Mouse (Mus musculus) lung, embryonic 15.5 days (tissue): Measurements from ENCODE around the gene Prdx4. TPM values are rescaled to one million over a fixed set of nuclear protein-coding genes. Genes with fewer than 3 reads are reported as not detected.
"Not testable (repeated sequence)": the region's sequence is repeated elsewhere in the genome, so short reads cannot be mapped to it uniquely, and the experiment has no call there.

Experiments
- ATAC-seq: fragments of 200-750 bp; cut with Nextera tagmentation; 2 replicates; pipeline ENCODE4 v1.8.0; 2017; ENCODE audit warnings: moderate number of reproducible peaks, borderline replicate concordance; ENCODE audit not compliant: low FRiP score, low TSS enrichment; ENCODE audit errors: extremely low read depth
- H3K27ac ChIP-seq: fragments of 300-500 bp; sonication (generic); 2 replicates; pipeline ENCODE4 v1.5.1; 2015; ENCODE audit warnings: moderate library complexity, mild to moderate bottlenecking, inconsistent platforms
- H3K27me3 ChIP-seq: fragments of 300-500 bp; sonication (generic); 2 replicates; pipeline ENCODE4 v1.6.1; 2015; ENCODE audit warnings: inconsistent platforms
- H3K36me3 ChIP-seq: fragments of 300-500 bp; sonication (generic); 2 replicates; pipeline ENCODE4 v1.6.1; 2015; ENCODE audit warnings: inconsistent platforms
- H3K4me1 ChIP-seq: fragments of 300-500 bp; sonication (generic); 2 replicates; pipeline ENCODE4 v1.6.1; 2015; ENCODE audit warnings: inconsistent platforms
- H3K4me2 ChIP-seq: fragments of 300-500 bp; sonication (generic); 2 replicates; pipeline ENCODE4 v1.6.1; 2015; ENCODE audit warnings: inconsistent platforms, mild to moderate bottlenecking, moderate library complexity
- H3K4me3 ChIP-seq: fragments of 300-500 bp; sonication (generic); 2 replicates; pipeline ENCODE4 v1.5.1; 2015; ENCODE audit warnings: mild to moderate bottlenecking, inconsistent platforms
- H3K9ac ChIP-seq: fragments of 300-500 bp; sonication (generic); 2 replicates; pipeline ENCODE4 v1.6.1; 2015; ENCODE audit warnings: inconsistent platforms
- H3K9me3 ChIP-seq: fragments of 300-500 bp; sonication (generic); 2 replicates; pipeline ENCODE4 v1.6.1; 2016; ENCODE audit warnings: inconsistent platforms
- WGBS: fragments of 180-500 bp; shearing (Covaris S2); methylation state at CpG from one replicate; pipeline ENCODE4 v1.1.7; 2015; 5-methylcytosine and 5-hydroxymethylcytosine counted together
- polyA plus RNA-seq: library from polyadenylated mRNA; unstranded; fragments of >200 nt; fragmentation: Nextera tagmentation; extraction: Ambion mirVana; gene quantifications from 2 replicates; pipeline ENCODE4 v1.2.1, GENCODE M21; 2015

Gene Prdx4
- 373 and 388 TPM in 2 replicates for polyA plus RNA-seq

DNA sequence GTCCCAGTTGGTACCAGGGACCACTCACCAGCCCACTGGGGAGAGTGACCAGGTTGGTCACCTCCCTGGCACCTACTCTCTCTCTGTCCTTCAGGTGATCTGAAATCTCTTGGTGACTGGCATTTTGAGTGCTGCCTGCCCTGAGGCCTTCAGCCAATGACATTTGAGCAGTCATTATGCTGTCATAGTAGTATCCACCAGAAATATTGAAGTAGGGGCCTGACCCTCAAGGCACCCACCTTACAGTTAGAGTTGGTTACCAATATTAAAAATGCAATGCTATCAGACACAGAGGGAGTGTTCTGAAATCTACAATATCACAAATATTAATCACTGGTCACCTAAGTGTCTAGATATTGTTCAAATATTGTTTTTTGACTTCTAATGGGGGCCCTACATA lies at the start of gene Prdx4:
TSS of gene Prdx4 (minus strand) at position 101 of the 400 bp plus-strand sequence.
- no peaks in the 10 kb centered on the region for H3K27me3 ChIP-seq
- H3K4me3 ChIP-seq: no peak within 1 kb of the TSS
- ATAC-seq: no peak
- H3K9me3 ChIP-seq: no peaks in the 10 kb centered on the region
- no peak within 1 kb of the TSS for H3K4me2 ChIP-seq
- no peak within 1 kb of the TSS for H3K27ac ChIP-seq
- no peak within 1 kb of the TSS for H3K9ac ChIP-seq
- H3K4me1 ChIP-seq: no peaks in the 10 kb centered on the region
- no peaks in the 10 kb centered on the region for H3K36me3 ChIP-seq

DNA sequence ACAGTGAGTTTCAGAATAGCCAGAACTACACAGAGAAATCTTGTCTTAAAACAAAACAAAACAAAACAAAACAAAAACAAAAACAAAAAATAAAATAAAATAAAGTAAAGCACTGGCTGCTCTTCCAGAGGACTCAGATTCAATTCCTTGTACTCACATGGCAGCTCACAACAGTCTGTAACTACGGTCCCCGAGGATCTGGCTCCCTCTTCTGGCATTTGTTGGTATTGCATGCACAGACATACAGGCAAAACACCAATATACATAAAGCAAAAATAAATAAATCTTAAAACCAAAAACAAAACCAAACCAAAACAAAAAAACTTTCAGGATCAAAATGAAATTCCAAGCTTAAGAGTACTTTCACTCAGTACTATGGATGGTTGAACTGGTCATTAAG lies 36.0 kb upstream of the Prdx4 start:
- 8% methylated on average over 2 of the region's 2 CpGs for WGBS

DNA sequence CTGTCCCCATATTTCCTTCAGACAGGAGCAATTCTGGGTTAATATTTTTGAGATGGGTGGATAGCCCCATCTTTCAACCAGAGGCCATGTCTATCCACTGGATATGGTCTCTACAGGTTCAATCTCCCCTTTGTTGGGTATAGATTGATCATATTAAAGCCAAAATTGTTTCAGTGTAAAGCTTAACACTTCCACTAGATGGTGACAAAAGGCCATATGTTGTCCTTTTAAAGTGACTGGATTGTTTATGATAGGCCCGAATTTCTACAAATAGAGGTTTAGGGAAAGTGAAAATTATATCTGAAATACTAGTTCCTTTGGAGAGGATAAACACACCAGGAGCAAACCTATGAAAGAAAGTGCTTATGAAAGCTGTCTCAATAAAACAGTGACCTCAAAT lies 34.9 kb upstream of the Prdx4 start:
- ATAC-seq: no peak
- Histone ChIP-seq H3K36me3 (no peaks in the 10 kb centered on the region), H3K27me3 (no peaks in the 10 kb centered on the region), H3K9ac (no peak overlapping the region), H3K4me2 (no peak overlapping the region), H3K4me1 (no peaks in the 10 kb centered on the region), H3K9me3 (no peaks in the 10 kb centered on the region), H3K4me3 (no peak overlapping the region), H3K27ac (no peak overlapping the region)
- 28% methylated on average over 1 of the region's 1 CpGs for WGBS

More for the DNA sequence above, 36.0 kb upstream of the Prdx4 start:
- Histone ChIP-seq H3K9ac (no peak overlapping the region), H3K9me3 (no peaks in the 10 kb centered on the region), H3K4me3 (no peak overlapping the region), H3K36me3 (no peaks in the 10 kb centered on the region), H3K27ac (no peak overlapping the region), H3K27me3 (no peaks in the 10 kb centered on the region), H3K4me1 (no peaks in the 10 kb centered on the region), H3K4me2 (no peak overlapping the region)
- no peak for ATAC-seq

DNA sequence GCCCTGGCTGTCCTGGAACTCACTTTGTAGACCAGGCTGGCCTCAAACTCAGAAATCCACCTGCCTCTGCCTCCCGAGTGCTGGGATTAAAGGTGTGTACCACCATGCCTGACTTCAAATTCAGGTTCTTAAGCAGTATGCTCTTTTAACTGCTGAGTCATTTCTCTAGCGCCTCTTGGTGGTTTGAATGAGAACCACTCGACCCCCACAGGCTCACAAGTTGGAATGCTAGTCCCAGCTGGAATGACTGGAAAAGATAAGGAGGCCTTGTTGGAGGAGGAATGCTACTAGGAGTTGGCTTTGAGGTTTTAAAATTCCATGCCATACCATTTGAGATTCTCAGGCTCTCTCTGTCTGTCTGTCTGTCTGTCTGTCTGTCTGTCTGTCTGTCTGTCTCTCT lies 29.6 kb upstream of the Prdx4 start:
- not testable (repeated sequence) for H3K4me2 ChIP-seq, H3K27ac ChIP-seq, H3K27me3 ChIP-seq, H3K36me3 ChIP-seq, H3K4me1 ChIP-seq, ATAC-seq, H3K9ac ChIP-seq, H3K9me3 ChIP-seq, H3K4me3 ChIP-seq
- WGBS: 41% methylated on average over 3 of the region's 3 CpGs

DNA sequence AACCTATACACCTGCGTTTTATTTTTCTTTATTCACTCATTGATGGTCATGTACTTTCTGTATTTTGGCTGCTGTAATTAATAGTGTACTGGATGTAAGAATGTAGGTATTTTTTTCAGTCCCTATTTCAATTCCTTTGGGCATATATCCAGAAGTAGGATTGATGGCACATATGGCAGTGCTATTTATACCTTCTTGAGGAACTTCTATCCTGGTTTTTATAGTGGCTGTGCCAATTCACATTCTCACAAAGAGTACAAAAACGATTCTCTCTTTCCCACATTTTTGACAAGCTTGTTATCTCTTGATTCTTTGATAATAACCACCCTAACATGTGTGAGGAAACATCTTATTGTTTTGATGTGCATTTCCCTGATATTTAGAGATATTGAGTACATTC lies 24.5 kb upstream of the Prdx4 start:
- ATAC-seq: no peak
- WGBS: 39% methylated on average over 2 of the region's 2 CpGs
- H3K27me3 ChIP-seq: no peaks in the 10 kb centered on the region
- H3K9ac ChIP-seq: no peak overlapping the region
- no peak overlapping the region for H3K4me3 ChIP-seq
- no peak overlapping the region for H3K4me2 ChIP-seq
- H3K36me3 ChIP-seq: no peaks in the 10 kb centered on the region
- no peaks in the 10 kb centered on the region for H3K9me3 ChIP-seq
- H3K27ac ChIP-seq: no peak overlapping the region
- no peaks in the 10 kb centered on the region for H3K4me1 ChIP-seq

DNA sequence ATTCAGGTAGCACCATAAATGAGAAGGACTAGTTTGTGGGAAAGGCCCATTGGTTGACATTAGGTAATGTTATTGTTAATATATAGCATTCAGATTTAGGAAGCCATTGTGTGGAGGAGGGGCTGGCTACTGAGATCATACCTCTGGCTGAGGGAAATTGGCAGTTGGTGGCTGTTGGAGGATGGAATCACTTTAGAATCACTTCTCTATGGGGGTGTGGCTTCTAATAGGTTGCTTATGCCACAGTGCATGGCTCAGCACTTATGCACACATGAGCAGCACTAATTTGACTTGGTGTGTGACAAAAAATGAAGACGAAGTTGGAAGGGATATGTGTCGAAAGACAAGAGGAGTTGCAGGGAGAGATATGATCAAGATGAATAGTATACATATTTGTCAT lies 5.7 kb upstream of the Prdx4 start:
- ATAC-seq: no peak
- 84% methylated on average over 2 of the region's 2 CpGs for WGBS

DNA sequence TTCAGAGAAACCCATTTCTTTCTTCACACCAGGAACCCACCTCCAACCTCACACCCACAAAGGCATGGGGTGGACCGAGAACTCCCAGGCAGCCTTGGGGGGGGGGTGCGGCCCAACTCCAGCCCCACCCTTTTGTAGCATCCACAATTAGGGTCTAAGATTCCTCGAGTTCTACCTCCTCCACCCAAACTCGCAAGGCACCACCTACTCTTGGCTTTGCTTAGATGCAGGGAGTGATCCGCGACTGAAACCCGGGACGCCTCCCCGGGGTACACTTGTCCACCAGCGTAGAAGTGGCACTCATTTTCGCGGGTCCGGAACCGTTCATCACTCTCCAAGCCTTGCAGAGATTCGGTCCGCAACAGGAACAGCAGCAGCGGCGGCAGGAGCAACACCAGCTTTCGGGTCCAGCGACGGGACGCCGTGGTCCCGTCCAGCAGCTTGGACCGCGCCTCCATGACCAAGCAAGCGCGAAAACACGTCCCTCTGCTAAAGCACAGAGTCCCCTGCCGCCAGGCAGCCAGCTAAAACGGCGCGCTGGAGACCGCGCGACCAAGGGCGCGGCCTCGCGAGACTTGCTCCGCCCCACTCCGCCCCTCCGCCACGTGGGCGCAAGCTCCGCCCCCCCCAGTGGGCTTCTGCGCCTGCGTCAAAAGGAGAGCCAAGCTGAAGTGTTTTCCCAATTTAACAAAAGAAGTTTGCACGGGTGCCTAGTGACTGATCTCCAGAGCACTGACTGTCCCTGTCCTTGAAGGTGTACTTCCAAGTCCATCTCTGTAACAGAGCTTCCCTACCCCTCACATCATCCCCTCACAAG lies 2.4 kb downstream of the Prdx4 start:
- H3K4me2 ChIP-seq: peak overlapping the region; percentile 47
- H3K27ac ChIP-seq: peak overlapping the region; percentile 92
- H3K27me3 ChIP-seq: no peaks in the 10 kb centered on the region
- H3K36me3 ChIP-seq: no peaks in the 10 kb centered on the region
- WGBS: 9% methylated on average over 48 of the region's 49 CpGs
- no peaks in the 10 kb centered on the region for H3K9me3 ChIP-seq
- peak overlapping the region; percentile 59 for H3K4me3 ChIP-seq
- H3K4me1 ChIP-seq: no peaks in the 10 kb centered on the region
- peak; percentile 98 for ATAC-seq
- H3K9ac ChIP-seq: peak overlapping the region; percentile 58

More for the DNA sequence above, 5.7 kb upstream of the Prdx4 start:
- Histone ChIP-seq H3K27me3 (no peaks in the 10 kb centered on the region), H3K4me3 (no peak overlapping the region), H3K9me3 (no peaks in the 10 kb centered on the region), H3K36me3 (no peaks in the 10 kb centered on the region), H3K9ac (no peak overlapping the region), H3K27ac (no peak overlapping the region), H3K4me1 (no peaks in the 10 kb centered on the region), H3K4me2 (no peak overlapping the region)

DNA sequence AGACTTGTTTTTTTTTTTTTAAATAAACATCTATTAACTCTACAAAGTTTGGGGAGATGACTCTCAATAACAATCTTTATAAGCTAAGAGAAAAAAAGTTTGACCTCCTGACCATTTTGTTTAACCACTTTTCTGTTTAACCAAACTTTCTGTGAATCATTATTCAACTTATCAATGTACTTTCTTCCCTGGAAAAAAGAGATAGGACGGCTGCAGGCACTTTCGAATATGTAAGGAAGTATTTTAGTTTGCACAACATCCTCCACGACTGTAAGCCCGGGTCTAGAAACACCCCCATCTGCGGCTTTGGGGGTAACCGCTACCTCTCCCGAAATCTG lies 3.0 kb downstream of the Prdx4 start:
- Histone ChIP-seq H3K4me2 (peak overlapping the region; percentile 47), H3K27me3 (no peaks in the 10 kb centered on the region), H3K36me3 (peaks cover 5% of the 10 kb centered on the region; the same call in 1 of the 2 replicates), H3K4me3 (peak overlapping the region; percentile 59), H3K9ac (peak overlapping the region; percentile 58), H3K27ac (peak overlapping the region; percentile 92), H3K9me3 (no peaks in the 10 kb centered on the region), H3K4me1 (no peaks in the 10 kb centered on the region)
- ATAC-seq: no peak
- 22% methylated on average over 7 of the region's 7 CpGs for WGBS

DNA sequence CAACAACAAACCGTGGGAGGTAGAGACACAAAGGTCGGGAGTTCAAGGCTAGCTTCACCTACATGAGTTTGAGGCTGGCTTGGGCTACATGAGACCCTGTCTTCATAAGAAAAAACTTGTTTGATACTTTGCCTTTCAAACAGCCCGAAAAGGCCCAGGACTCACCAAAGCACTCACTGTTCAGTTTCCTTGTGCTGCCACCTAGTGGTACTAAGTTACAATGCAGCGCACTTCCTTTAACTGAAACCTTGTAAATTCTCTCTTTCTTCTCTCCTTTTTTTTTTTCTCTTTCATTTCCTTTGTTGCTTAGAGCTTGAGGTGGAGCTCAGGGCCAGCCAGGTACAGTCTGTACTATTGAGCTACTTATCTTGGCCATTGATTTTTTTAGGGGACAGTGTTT lies 22.5 kb downstream of the Prdx4 start:
- H3K27ac ChIP-seq: no peak overlapping the region
- no peaks in the 10 kb centered on the region for H3K27me3 ChIP-seq
- no peak overlapping the region for H3K4me3 ChIP-seq
- H3K9me3 ChIP-seq: no peaks in the 10 kb centered on the region
- ATAC-seq: no peak
- 44% methylated on average over 4 of the region's 4 CpGs for WGBS
- no peak overlapping the region for H3K4me2 ChIP-seq
- H3K9ac ChIP-seq: no peak overlapping the region
- H3K4me1 ChIP-seq: no peaks in the 10 kb centered on the region
- H3K36me3 ChIP-seq: no peaks in the 10 kb centered on the region

DNA sequence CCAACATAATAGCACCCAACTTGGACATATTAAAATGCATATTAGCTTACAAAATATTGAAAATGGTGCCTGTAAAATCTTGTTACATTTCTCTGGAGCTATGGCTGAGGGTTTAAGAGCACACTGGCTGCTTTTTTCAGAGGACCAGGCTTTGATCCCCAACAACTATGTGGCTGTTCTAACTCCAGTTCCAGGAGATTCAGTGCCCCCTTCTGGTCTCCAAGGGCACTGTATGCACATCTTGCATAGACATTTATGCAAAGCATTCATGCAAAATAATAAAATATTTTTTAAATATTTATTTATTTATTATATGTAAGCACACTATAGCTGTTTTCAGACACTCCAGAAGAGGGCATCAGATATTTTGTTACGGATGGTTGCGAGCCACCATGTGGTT lies 34.2 kb downstream of the Prdx4 start:
- Histone ChIP-seq H3K4me1 (no peaks in the 10 kb centered on the region), H3K27me3 (no peaks in the 10 kb centered on the region), H3K36me3 (no peaks in the 10 kb centered on the region), H3K4me3 (no peak overlapping the region), H3K9me3 (no peaks in the 10 kb centered on the region), H3K4me2 (no peak overlapping the region), H3K9ac (no peak overlapping the region), H3K27ac (no peak overlapping the region)
- WGBS: 91% methylated on average over 2 of the region's 2 CpGs
- ATAC-seq: no peak

DNA sequence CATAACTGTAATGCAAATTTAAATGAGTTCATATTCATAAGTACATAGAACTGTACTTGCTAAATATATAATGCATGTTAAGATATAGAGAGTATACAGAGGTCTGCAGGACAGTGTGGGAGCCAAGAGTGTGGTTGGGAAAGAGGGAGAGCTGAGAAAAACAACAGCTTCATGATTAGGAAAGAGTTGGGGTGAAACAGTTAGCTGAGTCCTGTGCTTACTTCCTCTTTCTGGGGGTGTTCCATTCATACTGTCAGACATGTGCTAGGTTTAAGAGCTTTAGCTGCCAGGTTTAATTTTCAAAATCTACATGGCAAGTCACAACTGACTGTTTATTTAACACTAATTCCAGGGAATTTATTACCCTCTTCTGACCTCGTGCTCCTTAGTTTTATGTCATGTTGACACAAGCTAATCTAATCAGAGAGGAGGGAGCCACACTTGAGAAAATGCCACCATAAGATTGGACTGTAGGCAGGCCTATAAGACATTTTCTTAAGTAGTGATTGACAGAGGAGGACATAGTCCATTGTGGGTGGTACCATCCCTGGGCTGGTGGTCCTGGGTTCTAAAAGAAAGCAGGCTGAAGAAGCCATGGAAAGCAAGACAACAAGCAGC lies 60.0 kb downstream of the Prdx4 start:
- 38% methylated on average over 1 of the region's 1 CpGs for WGBS

DNA sequence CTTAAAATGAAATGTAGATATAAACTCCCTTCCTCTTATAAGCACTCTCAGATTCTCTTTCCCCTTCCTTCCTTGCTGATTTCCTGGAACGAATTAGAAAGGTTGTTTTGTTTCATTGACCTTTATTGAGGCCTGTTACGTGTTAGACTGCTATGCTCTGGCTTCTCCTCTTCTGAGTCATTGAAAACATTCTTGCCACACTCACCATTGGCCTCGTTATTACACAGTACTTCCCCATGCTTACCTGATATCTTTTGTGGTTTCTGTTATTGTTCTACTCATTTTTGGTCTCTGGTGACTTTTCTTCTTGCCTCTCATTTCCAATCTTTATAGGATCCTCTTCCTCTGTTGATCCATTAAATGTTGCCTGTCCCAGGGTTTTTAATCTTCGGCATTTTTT lies 62.1 kb downstream of the Prdx4 start:
- Histone ChIP-seq H3K27me3 (no peaks in the 10 kb centered on the region), H3K9ac (no peak overlapping the region), H3K9me3 (no peaks in the 10 kb centered on the region), H3K4me1 (no peaks in the 10 kb centered on the region), H3K36me3 (no peaks in the 10 kb centered on the region), H3K27ac (no peak overlapping the region), H3K4me2 (no peak overlapping the region), H3K4me3 (no peak overlapping the region)
- ATAC-seq: no peak
- WGBS: 69% methylated on average over 4 of the region's 4 CpGs

More for the DNA sequence above, 60.0 kb downstream of the Prdx4 start:
- H3K4me3 ChIP-seq: no peak overlapping the region
- ATAC-seq: no peak
- no peak overlapping the region for H3K4me2 ChIP-seq
- H3K9ac ChIP-seq: no peak overlapping the region
- no peaks in the 10 kb centered on the region for H3K9me3 ChIP-seq
- no peak overlapping the region for H3K27ac ChIP-seq
- no peaks in the 10 kb centered on the region for H3K4me1 ChIP-seq
- H3K36me3 ChIP-seq: no peaks in the 10 kb centered on the region
- no peaks in the 10 kb centered on the region for H3K27me3 ChIP-seq
